Mouse (Mus musculus): ENCODE data around the gene Klf11. TPM values are rescaled to one million over a fixed set of nuclear protein-coding genes. Genes with fewer than 3 reads are reported as not detected.
"Not testable (repeated sequence)": the region's sequence is repeated elsewhere in the genome, so short reads cannot be mapped to it uniquely, and the experiment has no call there.

Gene Klf11
- polyA plus RNA-seq, 1 experiment from 2014 or later = 15.4 TPM

DNA sequence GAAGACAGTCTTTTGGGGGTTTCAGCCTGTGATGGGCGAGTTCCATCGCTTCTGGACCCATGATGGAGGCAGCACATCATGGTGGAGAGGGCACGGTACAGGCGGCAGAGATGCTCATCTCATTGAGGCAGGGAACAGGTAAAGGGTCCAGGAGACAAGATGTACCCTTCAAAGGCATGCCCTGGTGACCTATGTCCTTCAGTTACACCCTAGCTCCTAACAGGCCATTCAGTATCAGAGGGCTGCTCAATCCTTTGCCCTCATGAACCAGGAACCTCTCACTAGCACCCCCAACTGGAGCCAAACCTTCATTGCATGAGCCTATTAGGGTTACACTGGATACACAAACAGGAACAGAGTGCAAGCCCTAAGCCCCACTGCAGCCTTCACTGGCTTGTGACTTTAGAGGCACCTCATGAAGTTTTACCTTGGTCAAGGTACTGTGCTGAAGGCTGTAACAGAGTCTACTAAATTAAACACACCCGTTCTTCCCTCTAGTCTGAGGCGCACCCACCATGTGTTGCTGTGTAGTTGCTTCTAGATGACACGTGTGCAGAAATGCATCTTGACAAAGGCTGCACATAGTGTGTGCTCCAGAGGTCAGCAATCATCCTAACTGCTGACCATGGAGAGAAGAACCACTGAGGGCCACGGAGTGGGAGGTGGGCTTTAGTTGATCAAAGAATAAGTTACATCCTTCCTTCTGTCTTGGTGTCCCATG is 46.6 kb downstream of the Klf11 start:
- Histone ChIP-seq H3K4me3 (replicated peaks; ENCODE audit: low read depth, low read length) (no peak overlapping the region), H3K36me3 (ENCODE audit: insufficient read depth, low read length) (no peaks in the 10 kb centered on the region)
- 0 out of 2 replicates have a peak, but pooled peaks have one; percentile 27 for ATAC-seq (replicated peaks; ENCODE audit: low FRiP score, low read depth)

GRCm38 (mm10) chr12:24698514-24698913 is 47.4 kb downstream of the Klf11 start:
- DNase-seq (ENCODE audit: low spot score) (no peak), ATAC-seq (replicated peaks; ENCODE audit: low FRiP score, low read depth) (no peak)
- no peak for TF ChIP-seq CTCF (IDR thresholded peaks at IDR 0.05; ENCODE audit: low read depth)
- Histone ChIP-seq H3K4me2 (ENCODE audit: low read length) (no peak overlapping the region), H3K4me3 (replicated peaks; ENCODE audit: low read depth, low read length) (no peak overlapping the region), H3K27ac (no peak overlapping the region), H3K9ac (ENCODE audit: low read depth, low read length) (no peak overlapping the region), H3K27me3 (ENCODE audit: insufficient read depth, low read length) (no peaks in the 10 kb centered on the region), H3K9me3 (replicated peaks; ENCODE audit: low read length) (no peaks in the 10 kb centered on the region), H3K4me1 (replicated peaks; ENCODE audit: insufficient read depth, low read length) (no peaks in the 10 kb centered on the region), H3K36me3 (ENCODE audit: insufficient read depth, low read length) (no peaks in the 10 kb centered on the region)
- 54% methylated on average over 3 of the region's 3 CpGs for WGBS

More for the DNA sequence above, 46.6 kb downstream of the Klf11 start:
- H3K9me3 ChIP-seq (replicated peaks; ENCODE audit: low read length) = no peaks in the 10 kb centered on the region
- H3K27ac ChIP-seq = no peak overlapping the region
- no peak overlapping the region for H3K4me2 ChIP-seq (ENCODE audit: low read length)
- no peaks in the 10 kb centered on the region for H3K27me3 ChIP-seq (ENCODE audit: insufficient read depth, low read length)
- WGBS = 64% methylated on average over 8 of the region's 8 CpGs
- no peaks in the 10 kb centered on the region for H3K4me1 ChIP-seq (replicated peaks; ENCODE audit: insufficient read depth, low read length)
- DNase-seq (ENCODE audit: low spot score) = no peak
- no peak overlapping the region for H3K9ac ChIP-seq (ENCODE audit: low read depth, low read length)
- TF ChIP-seq CTCF (IDR thresholded peaks at IDR 0.05; ENCODE audit: low read depth) = no peak; the same call in 1 of the 2 replicates

DNA sequence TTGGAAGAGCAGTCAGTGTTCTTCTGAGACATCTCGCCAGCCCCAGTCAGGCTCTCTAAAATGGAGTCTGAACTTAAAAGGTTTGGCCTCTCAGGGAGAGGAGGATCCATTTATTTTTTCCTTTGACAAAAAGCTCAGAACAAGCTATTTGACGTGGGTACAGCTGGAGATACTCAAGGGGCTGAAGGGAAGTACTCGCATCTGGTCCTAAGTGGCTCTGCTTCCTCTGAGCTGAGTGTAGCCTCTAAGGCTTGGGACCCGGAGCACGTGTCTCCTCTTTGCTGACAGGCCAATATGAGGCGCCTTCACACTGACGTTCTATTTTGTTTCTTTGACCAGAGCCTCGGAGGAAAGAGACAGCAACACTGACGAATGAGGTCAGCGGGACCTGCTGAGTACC is 48.5 kb downstream of the Klf11 start:
- ATAC-seq (replicated peaks; ENCODE audit: low FRiP score, low read depth) (no peak), DNase-seq (ENCODE audit: low spot score) (no peak)
- no peaks in the 10 kb centered on the region for H3K36me3 ChIP-seq (ENCODE audit: insufficient read depth, low read length)
- H3K9ac ChIP-seq (ENCODE audit: low read depth, low read length) = no peak overlapping the region
- no peaks in the 10 kb centered on the region for H3K9me3 ChIP-seq (replicated peaks; ENCODE audit: low read length)
- no peak overlapping the region for H3K4me2 ChIP-seq (ENCODE audit: low read length)
- H3K27me3 ChIP-seq (ENCODE audit: insufficient read depth, low read length) = no peaks in the 10 kb centered on the region
- H3K4me1 ChIP-seq (replicated peaks; ENCODE audit: insufficient read depth, low read length) = no peaks in the 10 kb centered on the region
- no peak overlapping the region for H3K4me3 ChIP-seq (replicated peaks; ENCODE audit: low read depth, low read length)
- H3K27ac ChIP-seq = no peak overlapping the region
- 53% methylated on average over 10 of the region's 10 CpGs for WGBS
- no peak for TF ChIP-seq CTCF (IDR thresholded peaks at IDR 0.05; ENCODE audit: low read depth)

GRCm38 (mm10) chr12:24701621-24702020 is 50.5 kb downstream of the Klf11 start:
- not testable (repeated sequence) for H3K9ac ChIP-seq (ENCODE audit: low read depth, low read length); H3K9me3 ChIP-seq (replicated peaks; ENCODE audit: low read length); DNase-seq (ENCODE audit: low spot score); H3K27ac ChIP-seq; H3K36me3 ChIP-seq (ENCODE audit: insufficient read depth, low read length); H3K4me1 ChIP-seq (replicated peaks; ENCODE audit: insufficient read depth, low read length); ATAC-seq (replicated peaks; ENCODE audit: low FRiP score, low read depth); H3K27me3 ChIP-seq (ENCODE audit: insufficient read depth, low read length); H3K4me2 ChIP-seq (ENCODE audit: low read length); H3K4me3 ChIP-seq (replicated peaks; ENCODE audit: low read depth, low read length)
- TF ChIP-seq CTCF (IDR thresholded peaks at IDR 0.05; ENCODE audit: low read depth) = peak; percentile 48
- 90% methylated on average over 9 of the region's 9 CpGs for WGBS

- Histone ChIP-seq H3K27ac (no peak overlapping the region), H3K9ac (ENCODE audit: low read depth, low read length) (no peak overlapping the region), H3K4me2 (ENCODE audit: low read length) (no peak overlapping the region), H3K9me3 (replicated peaks; ENCODE audit: low read length) (no peaks in the 10 kb centered on the region), H3K4me1 (replicated peaks; ENCODE audit: insufficient read depth, low read length) (0 out of 2 replicates have a peak, but pooled peaks cover 8% of the 10 kb centered on the region), H3K36me3 (ENCODE audit: insufficient read depth, low read length) (no peaks in the 10 kb centered on the region), H3K4me3 (replicated peaks; ENCODE audit: low read depth, low read length) (no peak overlapping the region), H3K27me3 (ENCODE audit: insufficient read depth, low read length) (no peaks in the 10 kb centered on the region)
- ATAC-seq (replicated peaks; ENCODE audit: low FRiP score, low read depth) (no peak), DNase-seq (ENCODE audit: low spot score) (no peak)
- no peak for TF ChIP-seq CTCF (IDR thresholded peaks at IDR 0.05; ENCODE audit: low read depth)
- 77% methylated on average over 3 of the region's 3 CpGs for WGBS
Observed at GRCm38 (mm10) chr12:24703013-24703412, 51.9 kb downstream of the Klf11 start.

DNA sequence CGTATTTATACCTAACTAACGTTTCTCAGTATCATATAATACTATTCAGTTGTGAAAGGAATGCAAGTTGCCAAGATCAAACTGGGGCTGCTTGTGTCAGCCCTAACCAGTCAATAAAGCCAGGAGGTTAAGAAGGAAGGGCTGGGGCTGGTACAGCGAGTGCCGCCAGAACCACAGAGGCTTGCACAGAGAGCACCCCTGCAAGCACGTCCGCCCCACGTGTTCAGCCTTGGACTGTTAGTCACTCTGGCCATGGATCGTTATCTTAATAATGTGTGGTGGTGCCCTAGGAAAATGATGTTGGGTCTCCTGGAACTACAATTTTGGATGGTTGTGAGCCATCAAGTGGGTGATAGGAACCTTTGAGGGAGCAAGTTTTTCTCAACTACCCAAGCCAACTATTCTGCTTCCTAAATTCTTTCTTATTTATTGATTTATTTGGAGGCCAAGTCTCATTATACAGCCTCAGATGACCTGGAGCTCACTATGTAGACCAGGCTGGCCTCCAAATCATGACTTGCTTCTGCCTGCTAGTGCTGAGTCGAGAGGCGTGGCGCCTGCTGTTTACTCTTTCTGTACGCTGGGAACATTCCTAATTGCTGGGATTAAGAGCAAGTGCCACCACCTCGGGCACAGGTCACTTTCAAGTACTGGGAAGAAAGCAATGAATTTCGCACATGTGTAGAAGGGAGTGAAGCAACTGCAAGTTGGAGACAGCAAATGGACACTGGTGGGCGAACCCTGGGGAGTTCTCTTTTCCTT is 54.6 kb downstream of the Klf11 start:
- no peak overlapping the region for H3K4me3 ChIP-seq (replicated peaks; ENCODE audit: low read depth, low read length)
- no peak for TF ChIP-seq CTCF (IDR thresholded peaks at IDR 0.05; ENCODE audit: low read depth)
- no peak overlapping the region for H3K9ac ChIP-seq (ENCODE audit: low read depth, low read length)
- H3K27me3 ChIP-seq (ENCODE audit: insufficient read depth, low read length) = no peaks in the 10 kb centered on the region
- ATAC-seq (replicated peaks; ENCODE audit: low FRiP score, low read depth) (no peak), DNase-seq (ENCODE audit: low spot score) (no peak)
- no peaks in the 10 kb centered on the region for H3K36me3 ChIP-seq (ENCODE audit: insufficient read depth, low read length)
- H3K27ac ChIP-seq = no peak overlapping the region
- WGBS = 81% methylated on average over 15 of the region's 15 CpGs
- H3K4me2 ChIP-seq (ENCODE audit: low read length) = no peak overlapping the region
- H3K4me1 ChIP-seq (replicated peaks; ENCODE audit: insufficient read depth, low read length) = 0 out of 2 replicates have a peak, but pooled peaks cover 8% of the 10 kb centered on the region
- no peaks in the 10 kb centered on the region for H3K9me3 ChIP-seq (replicated peaks; ENCODE audit: low read length)

Data from kidney, postnatal 0 days (tissue).